Mouse (Mus musculus): ENCODE measurements at regions not wholly inside any gene's neighbourhood (a gene's known extent, or its start where the extent isn't known, plus 50 kb on each side); places are given as distances from the start of the nearest gene placed in this dataset.

- no peak for DNase-seq (ENCODE audit: low read depth)
These were observed 97.8 kb upstream of the Tmtc1 start for GRCm38 (mm10) chr6:148541981-148542380.

GRCm38 (mm10) chr6:148539207-148539960 is 95.2 kb upstream of the Tmtc1 start:
- DNase-seq (ENCODE audit: low read depth) = no peak

DNA sequence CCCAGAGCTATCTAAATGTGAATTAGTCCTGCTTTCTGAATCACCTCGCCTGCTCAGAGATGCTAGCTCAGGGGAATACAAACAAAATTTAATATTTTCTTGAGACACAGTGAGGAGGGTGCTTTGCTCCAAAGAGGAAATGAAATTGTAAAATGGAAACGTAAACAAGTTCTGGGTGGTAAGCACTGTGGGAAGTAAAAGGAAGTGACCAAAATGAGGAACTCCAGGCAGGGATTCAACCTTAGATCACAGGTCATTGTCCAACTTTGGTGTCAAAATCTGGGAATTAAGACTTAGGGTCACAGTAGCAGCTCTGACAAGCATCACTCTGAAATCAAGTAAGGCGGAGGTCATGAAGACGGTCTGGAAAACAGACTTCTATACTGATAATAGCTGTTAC is 90.2 kb upstream of the Tmtc1 start:
- no peak for DNase-seq (ENCODE audit: low read depth)

DNA sequence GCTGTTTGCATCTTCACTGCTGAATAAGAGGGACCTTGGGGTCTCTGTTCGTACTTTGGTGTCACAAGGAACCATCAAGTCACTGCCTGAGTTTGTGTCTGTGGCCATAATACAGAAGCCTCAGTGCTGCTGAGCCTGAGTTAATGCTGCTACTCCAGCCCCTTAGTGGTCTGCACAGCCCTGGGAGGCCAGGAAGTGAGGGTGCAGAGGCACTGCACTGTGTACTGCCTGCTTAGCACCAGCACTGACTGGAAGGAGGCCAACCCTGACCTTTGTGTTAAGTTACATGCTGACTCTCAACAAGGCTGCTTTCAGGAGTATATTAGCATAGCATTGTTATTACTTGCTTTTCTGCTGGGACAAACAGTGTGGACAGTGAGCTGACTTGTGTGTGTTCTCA is 86.9 kb upstream of the Tmtc1 start:
- no peak for DNase-seq (ENCODE audit: low read depth)

DNA sequence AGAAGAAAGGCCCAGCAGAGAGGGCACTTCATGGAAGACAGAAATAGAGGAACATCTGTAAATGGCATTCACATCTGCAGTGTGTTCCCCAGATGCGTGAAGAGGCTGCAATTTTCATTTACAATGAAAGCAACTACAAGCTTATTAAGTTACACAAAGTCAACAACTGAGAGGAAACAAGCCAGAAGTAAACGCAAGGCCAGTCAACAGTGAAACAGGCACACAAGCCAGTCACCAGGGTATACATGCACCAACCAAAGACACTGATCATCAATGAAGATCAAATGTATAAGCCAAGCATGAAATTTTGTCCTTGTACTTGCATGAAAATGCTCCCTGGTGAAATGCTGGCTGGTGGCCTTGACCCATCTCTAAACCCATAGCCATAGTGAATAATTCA is 84.4 kb upstream of the Tmtc1 start:
- no peak for DNase-seq (ENCODE audit: low read depth)

GRCm38 (mm10) chr6:148522893-148523292 is 78.7 kb upstream of the Tmtc1 start:
- no peak for DNase-seq (ENCODE audit: low read depth)

GRCm38 (mm10) chr6:148517536-148518245 is 73.5 kb upstream of the Tmtc1 start:
- DNase-seq (ENCODE audit: low read depth) = no peak

GRCm38 (mm10) chr6:148516654-148517053 is 72.5 kb upstream of the Tmtc1 start:
- DNase-seq (ENCODE audit: low read depth) = no peak

DNA sequence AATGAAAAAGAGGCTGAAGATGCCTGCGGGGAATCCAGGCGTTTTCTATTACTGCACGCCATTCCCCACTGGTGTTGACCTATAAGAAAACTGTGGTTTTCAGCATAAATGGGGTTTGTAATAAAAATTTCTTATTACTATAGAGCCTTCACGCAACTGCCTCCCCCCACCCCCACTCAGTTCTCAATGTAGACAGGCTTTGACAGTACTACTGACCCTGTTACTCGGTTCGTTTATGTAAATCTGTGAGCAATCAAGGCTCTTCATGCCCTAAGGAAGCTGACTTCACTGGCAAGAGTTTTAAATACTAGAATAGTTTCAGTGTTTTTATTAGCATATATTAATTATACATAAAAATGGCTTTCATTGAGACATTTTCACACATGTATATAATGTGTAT is 70.9 kb upstream of the Tmtc1 start:
- no peak for DNase-seq (ENCODE audit: low read depth)

DNA sequence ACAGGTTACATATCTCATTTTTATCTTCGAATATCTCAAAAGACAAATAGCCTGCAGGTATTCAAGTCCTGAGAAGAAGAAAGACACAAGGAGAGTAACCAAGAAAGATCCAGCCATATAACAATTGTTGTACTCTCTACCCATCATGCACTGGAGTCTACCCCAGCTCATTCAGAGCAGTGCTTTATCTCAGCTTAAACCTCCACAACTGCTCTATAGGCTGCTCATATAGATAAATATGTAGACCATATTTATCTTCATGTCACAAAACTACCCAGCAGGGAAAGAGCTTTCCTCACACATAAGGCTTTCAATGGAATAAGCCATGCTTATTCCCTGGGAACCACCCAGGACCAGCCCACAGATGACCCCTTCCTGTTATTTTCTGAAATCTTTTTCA is 70.5 kb upstream of the Tmtc1 start:
- DNase-seq (ENCODE audit: low read depth) = no peak

DNA sequence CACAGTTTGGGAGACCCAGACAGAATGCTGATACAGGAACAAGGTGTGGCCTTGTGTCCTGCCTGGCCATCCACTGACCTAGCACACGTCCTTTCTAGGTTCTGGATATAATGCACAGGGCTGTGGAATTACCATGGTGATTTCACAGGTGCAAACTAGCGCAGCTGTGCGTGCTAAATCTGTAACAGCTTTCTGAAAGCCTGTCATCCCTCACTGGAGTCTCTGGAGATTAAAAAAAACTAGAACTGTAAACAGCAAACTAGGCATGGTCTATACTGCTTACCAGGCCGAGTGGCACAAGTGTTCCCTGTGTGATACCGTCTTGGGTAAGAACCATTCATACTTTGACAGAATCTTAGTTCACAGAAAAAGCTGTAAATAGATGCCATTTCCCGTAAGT is 69.9 kb upstream of the Tmtc1 start:
- no peak for DNase-seq (ENCODE audit: low read depth)

- no peak for DNase-seq (ENCODE audit: low read depth)
These were observed 68.9 kb upstream of the Tmtc1 start for GRCm38 (mm10) chr6:148513134-148513533.

DNA sequence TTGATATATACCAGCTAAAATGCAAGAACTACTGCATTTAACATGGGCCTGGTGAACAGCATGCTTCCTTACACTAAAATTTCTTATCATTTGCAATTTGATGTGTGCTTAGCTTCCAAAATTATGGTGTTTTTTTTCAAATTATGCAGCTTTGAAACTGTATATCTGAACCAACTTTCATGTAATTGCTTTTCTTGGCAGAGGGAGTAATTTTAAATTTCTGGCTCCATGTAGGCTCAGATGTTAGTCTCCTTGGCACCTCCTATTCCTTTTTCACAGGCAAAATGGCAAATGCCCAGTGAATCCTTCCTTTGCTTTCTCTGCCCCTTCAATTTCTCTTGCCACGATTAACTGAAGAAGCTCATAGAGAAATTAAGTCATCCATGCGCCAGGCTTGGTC is 61.1 kb upstream of the Tmtc1 start:
- DNase-seq (ENCODE audit: low read depth) = no peak

GRCm38 (mm10) chr6:148500251-148501179 is 56.3 kb upstream of the Tmtc1 start:
- DNase-seq (ENCODE audit: low read depth) = no peak

Data from induced T-regulatory cell, adult 2 months (primary cell).